Comparison of ENCODE assay signal across 8 mouse cellular contexts in the genomic region with DNA sequence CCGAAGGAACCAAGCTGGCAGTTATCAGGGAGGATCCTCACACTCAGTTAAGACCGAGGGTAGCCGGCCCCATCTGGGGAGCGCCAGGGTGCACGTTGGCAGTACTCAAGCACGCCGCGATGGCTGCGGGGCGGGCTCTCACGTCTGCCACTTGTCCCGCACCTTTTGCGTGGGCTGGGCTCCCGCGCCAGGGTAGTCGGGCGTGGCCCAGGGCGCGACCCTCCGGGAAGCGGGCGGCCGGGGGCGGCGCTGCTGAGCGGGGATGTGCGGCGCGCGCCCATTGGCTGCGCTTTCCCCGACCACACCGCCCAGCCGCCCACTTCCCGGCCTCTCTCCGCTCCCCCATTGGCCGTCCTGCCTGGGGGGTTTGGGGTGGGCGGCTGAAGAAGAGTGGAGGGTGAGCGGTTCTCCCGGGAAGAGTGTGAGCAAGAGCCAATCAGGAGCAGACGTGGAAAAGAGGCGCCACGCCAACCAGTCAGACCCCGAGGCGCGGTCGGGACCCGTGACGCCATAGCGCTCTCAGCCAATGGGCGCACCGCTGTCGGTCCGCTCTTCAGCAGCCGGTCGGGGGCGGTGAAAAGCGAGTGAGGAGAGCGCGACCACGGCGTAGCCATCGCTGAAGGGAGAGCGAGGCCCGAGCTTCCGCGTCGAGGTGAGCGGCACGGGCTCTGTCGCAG. TPM values are rescaled to one million over a fixed set of nuclear protein-coding genes. Genes with fewer than 3 reads are reported as not detected.
DNase-seq lines count a peak whose midpoint lies in the region; ATAC-seq and TF ChIP-seq lines count a peak whose summit lies in the region.

A gene (plus strand): TSS at position 549 of the 677 bp plus-strand sequence.

- TF ChIP-seq CTCF in E14TG2a.4 (conservative IDR thresholded peaks at IDR 0.05; ENCODE audit: low read length): no peak
- peak; percentile 58 for TF ChIP-seq CTCF in liver, postnatal 0 days (IDR thresholded peaks at IDR 0.05; ENCODE audit: low read depth)

- H3K27me3 ChIP-seq in E14TG2a.4 (ENCODE audit: insufficient read depth, low read length): no peaks in the 10 kb centered on the region
- no peaks in the 10 kb centered on the region; the same call in 1 of the 2 replicates for H3K27me3 ChIP-seq in forebrain, embryonic 13.5 days
- peaks cover 11% of the 10 kb centered on the region for H3K27me3 ChIP-seq in liver, postnatal 0 days (ENCODE audit: insufficient read depth, low read length)
- peaks cover 3% of the 10 kb centered on the region; the same call in 1 of the 2 replicates for H3K27me3 ChIP-seq in neural tube, embryonic 14.5 days (ENCODE audit: control insufficient read depth, insufficient read depth, low read length)

- peak within 1 kb of the TSS; percentile 97 for H3K9ac ChIP-seq in forebrain, embryonic 13.5 days
- peak within 1 kb of the TSS; percentile 84 for H3K9ac ChIP-seq in liver, postnatal 0 days (replicated peaks)
- H3K9ac ChIP-seq in neural tube, embryonic 14.5 days (replicated peaks; ENCODE audit: low read depth, low read length): peak within 1 kb of the TSS; percentile 97

- intact Hi-C loops in heart, postnatal 10 days (cut with DNase I): no loop called here

- peak within 1 kb of the TSS; percentile 97 for H3K4me3 ChIP-seq in E14TG2a.4 (replicated peaks; ENCODE audit: low read length)
- H3K4me3 ChIP-seq in forebrain, embryonic 13.5 days: peak within 1 kb of the TSS; percentile 98
- H3K4me3 ChIP-seq in liver, postnatal 0 days (ENCODE audit: low read depth, low read length): peak within 1 kb of the TSS; percentile 98
- H3K4me3 ChIP-seq in neural tube, embryonic 14.5 days (ENCODE audit: low read depth, low read length): peak within 1 kb of the TSS; percentile 99

- WGBS in forebrain, embryonic 13.5 days: under 1% methylated on average over 70 of the region's 71 CpGs
- under 1% methylated on average over 71 of the region's 71 CpGs for WGBS in large intestine, adult 2 months
- 1% methylated on average over 50 of the region's 71 CpGs for WGBS in liver, postnatal 0 days (ENCODE audit: insufficient replicate concordance)
- under 1% methylated on average over 64 of the region's 71 CpGs for WGBS in neural tube, embryonic 14.5 days

- ATAC-seq in forebrain, embryonic 13.5 days: peak; percentile 99
- ATAC-seq in liver, postnatal 0 days: peak; percentile 95
- peak; percentile 100 for ATAC-seq in neural tube, embryonic 14.5 days (ENCODE audit: low read depth)

- H3K27ac ChIP-seq in forebrain, embryonic 13.5 days: peak within 1 kb of the TSS; percentile 95
- peak within 1 kb of the TSS; percentile 77 for H3K27ac ChIP-seq in liver, postnatal 0 days (ENCODE audit: low read depth)
- peak within 1 kb of the TSS; percentile 94 for H3K27ac ChIP-seq in neural tube, embryonic 14.5 days (ENCODE audit: low read depth, low read length)

- H3K4me2 ChIP-seq in forebrain, embryonic 13.5 days: peak within 1 kb of the TSS; percentile 85
- H3K4me2 ChIP-seq in liver, postnatal 0 days (ENCODE audit: low read depth, low read length): peak within 1 kb of the TSS; percentile 97
- H3K4me2 ChIP-seq in neural tube, embryonic 14.5 days (ENCODE audit: low read depth, low read length): peak within 1 kb of the TSS; percentile 95

- no peak for TF ChIP-seq EP300 in liver, postnatal 0 days (IDR thresholded peaks at IDR 0.05; ENCODE audit: low read depth)

- peak; percentile 94 for DNase-seq in c-Kit-positive CD71-positive TER-119-positive erythroid progenitor cells, embryonic 14.5 days (ENCODE audit: low spot score)
- peak; percentile 99 for DNase-seq in heart, postnatal 10 days
- peak; percentile 82 for DNase-seq in large intestine, adult 2 months (ENCODE audit: low read depth, low spot score)
- peak; percentile 95 for DNase-seq in liver, postnatal 0 days
- DNase-seq in testis, postnatal 10 days (ENCODE audit: low spot score): peak; percentile 98

- no peaks in the 10 kb centered on the region for H3K9me3 ChIP-seq in E14TG2a.4 (ENCODE audit: low read length)
- no peaks in the 10 kb centered on the region for H3K9me3 ChIP-seq in forebrain, embryonic 13.5 days (replicated peaks)
- H3K9me3 ChIP-seq in liver, postnatal 0 days (ENCODE audit: low read length): no peaks in the 10 kb centered on the region
- no peaks in the 10 kb centered on the region for H3K9me3 ChIP-seq in neural tube, embryonic 14.5 days (ENCODE audit: control insufficient read depth, low read length)

- H3K4me1 ChIP-seq in E14TG2a.4 (replicated peaks; ENCODE audit: low read depth, low read length): peaks cover 24% of the 10 kb centered on the region
- H3K4me1 ChIP-seq in forebrain, embryonic 13.5 days: peaks cover 24% of the 10 kb centered on the region
- peaks cover 19% of the 10 kb centered on the region for H3K4me1 ChIP-seq in liver, postnatal 0 days (ENCODE audit: insufficient read depth)
- H3K4me1 ChIP-seq in neural tube, embryonic 14.5 days (ENCODE audit: control insufficient read depth, insufficient read depth, low read length): peaks cover 9% of the 10 kb centered on the region

- H3K36me3 ChIP-seq in E14TG2a.4 (ENCODE audit: insufficient read depth, low read length): no peaks in the 10 kb centered on the region
- H3K36me3 ChIP-seq in forebrain, embryonic 13.5 days (ENCODE audit: poor library complexity, severe bottlenecking): no peaks in the 10 kb centered on the region
- no peaks in the 10 kb centered on the region for H3K36me3 ChIP-seq in liver, postnatal 0 days (replicated peaks; ENCODE audit: insufficient read depth, low read length)
- no peaks in the 10 kb centered on the region for H3K36me3 ChIP-seq in neural tube, embryonic 14.5 days (ENCODE audit: control insufficient read depth, insufficient read depth, low read length)

RNA-seq across cellular contexts. Expression of the gene that starts here (rescaled TPM):
- 64.7 and 70.7 TPM in 2 replicates for polyA plus RNA-seq in forebrain, embryonic 13.5 days (2015; fragmentation: Nextera tagmentation; extraction: Ambion mirVana)
- total RNA-seq in heart, postnatal 10 days (2021): 10 to 100 TPM; 32.4 to 39.3 TPM
- polyA plus RNA-seq in large intestine, adult 2 months (2012; rRNA removed): 2.1 and 4.0 TPM in 2 replicates
- polyA plus RNA-seq in liver, postnatal 0 days (2015; fragmentation: Nextera tagmentation; extraction: Ambion mirVana): 10.9 and 13.2 TPM in 2 replicates
- 67.8 and 79.1 TPM in 2 replicates for polyA plus RNA-seq in neural tube, embryonic 14.5 days (2014; fragmentation: Nextera tagmentation; extraction: Ambion mirVana)

Comparison
In these comparisons a context has a peak if more than half of its experiments do, and no peak if none do; other contexts are left out.
1. Peak in every context shown above with its lines: DNase-seq, ATAC-seq, H3K4me3 ChIP-seq and H3K27ac ChIP-seq.